In genomic region chr6:120466609-120467329, GRCm38 (mm10) we compare ENCODE assay signal across 12 mouse cellular contexts. TPM values are rescaled to one million over a fixed set of nuclear protein-coding genes. Genes with fewer than 3 reads are reported as not detected.
DNase-seq lines count a peak whose midpoint lies in the region; ATAC-seq and TF ChIP-seq lines count a peak whose summit lies in the region.
"Had no signal": no experiment of that assay in that cellular context is flagged by ENCODE, and none has a peak within 500 bp of the region (broad histone marks: within the 10 kb centered on the region; RNA-seq: fewer than 3 reads in every experiment).

No protein-coding gene starts in this region.

- 0 out of 2 replicates have a peak, but pooled peaks have one; percentile 52 for TF ChIP-seq CTCF in thymus, adult 2 months (IDR thresholded peaks at IDR 0.05; ENCODE audit: borderline replicate concordance, control insufficient read depth, extremely low read depth, insufficient read depth, low read length, poor library complexity)
- no peak for TF ChIP-seq CTCF in cerebellum, adult 2 months (IDR thresholded peaks at IDR 0.05; ENCODE audit: borderline replicate concordance, insufficient read depth, low read depth, low read length)

- no peak overlapping the region for H3K4me3 ChIP-seq in liver, embryonic 15.5 days (replicated peaks)
- peak overlapping the region; percentile 39 for H3K4me3 ChIP-seq in thymus, adult 2 months (ENCODE audit: control insufficient read depth, insufficient read depth, low read length)
- no peak overlapping the region for H3K4me3 ChIP-seq in cerebellum, adult 2 months (replicated peaks; ENCODE audit: insufficient read depth, low read depth, low read length)
- H3K4me3 ChIP-seq: hindbrain, embryonic 13.5 days had no signal

- WGBS in liver, embryonic 15.5 days (ENCODE audit: insufficient replicate concordance) = 15% methylated on average over 10 of the region's 10 CpGs
- WGBS in thymus, adult 2 months = 2% methylated on average over 10 of the region's 10 CpGs
- 72% methylated on average over 10 of the region's 10 CpGs for WGBS in cerebellum, adult 2 months

- DNase-seq in layer of hippocampus, adult 11-12 months (ENCODE audit: low spot score) = peak; percentile 54
- DNase-seq in layer of hippocampus, postnatal 36 days = no peak
- peak; percentile 89 for DNase-seq in T-cell, adult 2 months (ENCODE audit: low spot score)
- DNase-seq in thymus, adult 2 months = peak; percentile 80
- DNase-seq in cerebellum, postnatal 25 days = no peak
- no peak for DNase-seq in right cerebral cortex, postnatal 4 days
- no peak for DNase-seq in cerebellum, adult 2 months
- DNase-seq: cerebellum, postnatal 36 days; forebrain, postnatal 0 days had no signal

- H3K4me2 ChIP-seq in liver, embryonic 15.5 days = peak overlapping the region; percentile 27
- H3K4me2 ChIP-seq: hindbrain, embryonic 13.5 days had no signal

- H3K9ac ChIP-seq in liver, embryonic 15.5 days = no peak overlapping the region
- H3K9ac ChIP-seq: forebrain, postnatal 0 days; hindbrain, embryonic 13.5 days had no signal

- H3K27me3 ChIP-seq in liver, embryonic 15.5 days = peaks cover 10% of the 10 kb centered on the region
- H3K27me3 ChIP-seq in thymus, adult 2 months (ENCODE audit: control insufficient read depth, insufficient read depth, low read length) = no peaks in the 10 kb centered on the region
- H3K27me3 ChIP-seq in cerebellum, adult 2 months (ENCODE audit: control insufficient read depth, insufficient read depth, low read length) = peaks cover 3% of the 10 kb centered on the region; the same call in 1 of the 2 replicates

- peak overlapping the region; percentile 58 for H3K27ac ChIP-seq in liver, embryonic 15.5 days (replicated peaks)
- peak overlapping the region; percentile 96 for H3K27ac ChIP-seq in thymus, adult 2 months (ENCODE audit: control insufficient read depth, insufficient read depth, low read length)
- H3K27ac ChIP-seq in cerebellum, adult 2 months (ENCODE audit: insufficient read depth, low read length) = no peak overlapping the region
- H3K27ac ChIP-seq: hindbrain, embryonic 13.5 days had no signal

- no peaks in the 10 kb centered on the region for H3K36me3 ChIP-seq in liver, embryonic 15.5 days (replicated peaks)
- no peaks in the 10 kb centered on the region for H3K36me3 ChIP-seq in thymus, adult 2 months (ENCODE audit: control insufficient read depth, insufficient read depth, low read length)
- H3K36me3 ChIP-seq: hindbrain, embryonic 13.5 days had no signal

- no peak for TF ChIP-seq POLR2A in thymus, adult 2 months (IDR thresholded peaks at IDR 0.05; ENCODE audit: control insufficient read depth, extremely low read depth, insufficient read depth, low read length, poor library complexity)
- TF ChIP-seq POLR2A in cerebellum, adult 2 months (IDR thresholded peaks at IDR 0.05; ENCODE audit: borderline replicate concordance, insufficient read depth, low read length) = no peak

- no peak for ATAC-seq in liver, embryonic 15.5 days (ENCODE audit: insufficient read depth)
- ATAC-seq: forebrain, postnatal 0 days had no signal

- peaks cover 73% of the 10 kb centered on the region for H3K4me1 ChIP-seq in liver, embryonic 15.5 days (replicated peaks)
- H3K4me1 ChIP-seq in thymus, adult 2 months (replicated peaks; ENCODE audit: control insufficient read depth, insufficient read depth, low read length) = peaks cover 41% of the 10 kb centered on the region
- no peaks in the 10 kb centered on the region for H3K4me1 ChIP-seq in cerebellum, adult 2 months (ENCODE audit: control insufficient read depth, insufficient read depth, low read length)

- H3K9me3 ChIP-seq in liver, embryonic 15.5 days (replicated peaks) = no peaks in the 10 kb centered on the region
- H3K9me3 ChIP-seq: hindbrain, embryonic 13.5 days had no signal

RNA-seq across cellular contexts. Expression of gene Il17ra, which starts 3.7 kb away (rescaled TPM):
- 1 to 10 TPM; 6.0 to 7.3 TPM for total RNA-seq in layer of hippocampus, postnatal 36 days (2021)
- 10.4 and 12.1 TPM in 2 replicates for polyA plus RNA-seq in liver, embryonic 15.5 days (2015; fragmentation: Nextera tagmentation; extraction: Ambion mirVana)
- polyA plus RNA-seq in thymus, adult 2 months (2012; rRNA removed) = 198 and 199 TPM in 2 replicates
- 6.2 and 6.9 TPM in 2 replicates for polyA plus RNA-seq in cerebellum, adult 2 months (2012; rRNA removed)

RNA-seq across cellular contexts. Expression of gene Tmem121b, which starts 26.8 kb away (rescaled TPM):
- 10 to 100 TPM; 37.7 to 41.3 TPM for total RNA-seq in layer of hippocampus, postnatal 36 days (2021)
- polyA plus RNA-seq in liver, embryonic 15.5 days (2015; fragmentation: Nextera tagmentation; extraction: Ambion mirVana) = not detected in 2 replicates
- polyA plus RNA-seq in thymus, adult 2 months (2012; rRNA removed) = 1.2 and 1.4 TPM in 2 replicates
- 3.7 and 3.8 TPM in 2 replicates for polyA plus RNA-seq in cerebellum, adult 2 months (2012; rRNA removed)
- total RNA-seq: liver, adult 2 months had no signal
- polyA plus RNA-seq: liver, adult 2 months had no signal

Comparison
In these comparisons a context has a peak if more than half of its experiments do, and no peak if none do; other contexts are left out.
1. DNase-seq: peak in layer of hippocampus, adult 11-12 months (single experiment), T-cell, adult 2 months (single experiment) and thymus, adult 2 months (single experiment); none in layer of hippocampus, postnatal 36 days (0 of 2), cerebellum, postnatal 25 days (0 of 2), right cerebral cortex, postnatal 4 days (single experiment) and cerebellum, adult 2 months (0 of 2).
2. RNA of gene Il17ra, which starts 3.7 kb away (polyA plus RNA-seq): 198 to 199 TPM in thymus, adult 2 months; 10.4 to 12.1 TPM in liver, embryonic 15.5 days and 6.2 to 6.9 TPM in cerebellum, adult 2 months; every median in the first group is over 10 times any median in the second.